Mouse (Mus musculus) liver, adult 2 months (tissue): ENCODE data around the gene Ankfn1.

Source experiments
- CTCF ChIP-seq: fragments of 200-500 bp; IDR thresholded peaks from 2 replicates; pipeline ENCODE4 v1.5.1; 2011; ENCODE audit warnings: low read depth, low read length, control low read depth
- POLR2A ChIP-seq: fragments of 200-500 bp; IDR thresholded peaks from 2 replicates; pipeline ENCODE4 v1.6.1; 2011; ENCODE audit warnings: low read length, control low read depth; ENCODE audit not compliant: insufficient read depth; ENCODE audit errors: extremely low read depth

- no peak for TF ChIP-seq CTCF
- no peak for TF ChIP-seq POLR2A
Measured at GRCm38 (mm10) chr11:89804822-89805221, 27.4 kb upstream of the Ankfn1 start.
